Mouse (Mus musculus): ENCODE data around the gene Coro1a. TPM values are rescaled to one million over a fixed set of nuclear protein-coding genes. Genes with fewer than 3 reads are reported as not detected.

Coro1a gene
- total RNA-seq, 1 experiment = 4.1 TPM

DNA sequence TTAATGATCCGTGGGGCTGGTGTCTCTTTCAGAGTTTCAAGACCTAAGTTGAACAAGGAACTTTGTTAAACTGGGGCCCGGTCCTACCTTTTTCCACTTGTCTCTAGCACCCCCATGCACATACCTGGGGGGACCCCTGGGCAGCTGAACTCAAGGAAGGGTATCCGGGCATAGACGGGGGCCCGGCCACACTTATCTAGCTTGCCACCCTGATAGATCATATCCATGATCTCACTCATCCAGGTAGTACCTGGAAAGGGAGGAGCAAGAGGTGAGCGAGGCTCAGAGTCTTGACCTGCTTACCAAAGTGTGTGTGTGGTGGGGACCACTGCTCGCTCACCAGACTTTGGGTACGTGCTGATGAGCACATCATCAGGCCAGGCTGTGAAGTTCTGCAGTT, 32.5 kb downstream of the Coro1a start:
- peaks cover 14% of the 10 kb centered on the region for H3K36me3 ChIP-seq (ENCODE audit: control insufficient read depth, insufficient read depth, low read length, poor library complexity, severe bottlenecking)
- in situ Hi-C loops (cut with MboI; ENCODE audit: low sequenced_read_pairs in 2 of 2, unreplicated experiment in 2 of 2) = no loop called here

DNA sequence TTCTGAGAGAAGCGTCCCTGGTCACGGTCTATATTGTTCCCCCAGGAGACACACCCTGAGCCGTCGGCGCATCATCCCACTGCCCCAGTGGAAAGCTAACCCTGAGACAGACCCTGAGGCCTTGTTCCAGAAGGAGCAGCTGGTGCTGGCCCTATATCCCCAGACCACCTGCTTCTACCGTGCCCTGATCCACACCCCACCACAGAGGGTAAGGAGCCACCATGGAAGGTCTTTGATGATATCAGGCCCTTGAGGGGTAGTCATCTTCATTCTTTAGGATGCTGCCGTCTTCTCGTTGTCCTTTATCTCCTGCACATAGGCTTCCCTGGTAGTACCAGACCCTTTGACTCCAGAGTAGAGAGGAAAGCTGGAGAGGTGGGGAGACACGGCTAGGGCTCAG, 35.5 kb downstream of the Coro1a start:
- Histone ChIP-seq H3K36me3 (ENCODE audit: control insufficient read depth, insufficient read depth, low read length, poor library complexity, severe bottlenecking) (peaks cover 17% of the 10 kb centered on the region), H3K4me3 (ENCODE audit: insufficient read depth in 1 of 2, low read depth in 1 of 2, low read length in 2 of 2, poor library complexity in 1 of 2, severe bottlenecking in 1 of 2) (no peak overlapping the region), H3K9me3 (ENCODE audit: control insufficient read depth, insufficient read depth, low read depth, low read length) (no peaks in the 10 kb centered on the region), H3K27ac (ENCODE audit: insufficient read depth, low read depth, low read length, poor library complexity, severe bottlenecking) (no peak overlapping the region), H3K4me1 (ENCODE audit: control insufficient read depth in 2 of 2, insufficient read depth in 2 of 2, low read length in 2 of 2, poor library complexity in 1 of 2) (0 out of 4 replicates have a peak, but pooled peaks cover 0 to 3% of the 10 kb centered on the region in 2 experiments), H3K9ac (ENCODE audit: insufficient read depth, low read depth, low read length, poor library complexity, severe bottlenecking) (no peak overlapping the region)
- in situ Hi-C loops (cut with MboI; ENCODE audit: low sequenced_read_pairs in 2 of 2, unreplicated experiment in 2 of 2) = no loop called here
- DNase-seq (ENCODE audit: low read depth, low spot score) = no peak
- TF ChIP-seq MAFK (IDR thresholded peaks at IDR 0.05; ENCODE audit: insufficient read depth, low read depth, low read length) (no peak), HCFC1 (IDR thresholded peaks at IDR 0.05; ENCODE audit: borderline replicate concordance, insufficient read depth, low read length) (no peak), ZNF384 (IDR thresholded peaks at IDR 0.05; ENCODE audit: low read depth, low read length) (no peak), CHD2 (IDR thresholded peaks at IDR 0.05; ENCODE audit: low read depth, low read length) (no peak), ZC3H11A (IDR thresholded peaks at IDR 0.05; ENCODE audit: borderline replicate concordance, low read depth, low read length) (no peak)

More for the DNA sequence above, 32.5 kb downstream of the Coro1a start:
- no peak overlapping the region for H3K27ac ChIP-seq (ENCODE audit: insufficient read depth, low read depth, low read length, poor library complexity, severe bottlenecking)
- no peaks in the 10 kb centered on the region for H3K9me3 ChIP-seq (ENCODE audit: control insufficient read depth, insufficient read depth, low read depth, low read length)
- TF ChIP-seq MAFK (IDR thresholded peaks at IDR 0.05; ENCODE audit: insufficient read depth, low read depth, low read length) (no peak), ZNF384 (IDR thresholded peaks at IDR 0.05; ENCODE audit: low read depth, low read length) (no peak), CHD2 (IDR thresholded peaks at IDR 0.05; ENCODE audit: low read depth, low read length) (no peak), HCFC1 (IDR thresholded peaks at IDR 0.05; ENCODE audit: borderline replicate concordance, insufficient read depth, low read length) (no peak), ZC3H11A (IDR thresholded peaks at IDR 0.05; ENCODE audit: borderline replicate concordance, low read depth, low read length) (no peak)
- H3K4me3 ChIP-seq (ENCODE audit: insufficient read depth in 1 of 2, low read depth in 1 of 2, low read length in 2 of 2, poor library complexity in 1 of 2, severe bottlenecking in 1 of 2) = no peak overlapping the region
- DNase-seq (ENCODE audit: low read depth, low spot score) = no peak
- H3K9ac ChIP-seq (ENCODE audit: insufficient read depth, low read depth, low read length, poor library complexity, severe bottlenecking) = no peak overlapping the region
- H3K4me1 ChIP-seq (ENCODE audit: control insufficient read depth in 2 of 2, insufficient read depth in 2 of 2, low read length in 2 of 2, poor library complexity in 1 of 2) = 0 out of 4 replicates have a peak, but pooled peaks cover 0 to 5% of the 10 kb centered on the region in 2 experiments

DNA sequence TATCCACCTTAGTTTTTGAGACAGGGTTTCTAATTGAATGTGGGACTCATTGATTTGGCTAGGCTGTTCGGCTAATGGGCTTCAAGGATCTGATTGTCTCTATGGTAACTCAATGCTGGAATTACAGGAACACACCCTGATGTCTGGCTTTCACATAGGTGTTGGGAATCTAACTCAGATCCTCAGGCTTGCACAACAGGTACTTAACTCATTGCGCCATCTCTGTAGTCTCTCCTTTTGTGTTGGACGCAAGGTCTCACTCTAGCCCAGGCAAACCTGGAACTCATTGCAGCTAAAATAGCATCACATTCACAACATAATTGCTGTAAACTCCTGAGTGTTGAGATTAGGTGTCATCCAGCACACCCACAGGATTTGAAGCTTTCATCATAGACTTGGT, 37.4 kb downstream of the Coro1a start:
- Histone ChIP-seq H3K27ac (ENCODE audit: insufficient read depth, low read depth, low read length, poor library complexity, severe bottlenecking) (no peak overlapping the region), H3K4me3 (ENCODE audit: insufficient read depth in 1 of 2, low read depth in 1 of 2, low read length in 2 of 2, poor library complexity in 1 of 2, severe bottlenecking in 1 of 2) (no peak overlapping the region), H3K4me1 (ENCODE audit: control insufficient read depth in 2 of 2, insufficient read depth in 2 of 2, low read length in 2 of 2, poor library complexity in 1 of 2) (0 out of 4 replicates have a peak, but pooled peaks cover 0 to 3% of the 10 kb centered on the region in 2 experiments), H3K9ac (ENCODE audit: insufficient read depth, low read depth, low read length, poor library complexity, severe bottlenecking) (no peak overlapping the region), H3K36me3 (ENCODE audit: control insufficient read depth, insufficient read depth, low read length, poor library complexity, severe bottlenecking) (peaks cover 19% of the 10 kb centered on the region), H3K9me3 (ENCODE audit: control insufficient read depth, insufficient read depth, low read depth, low read length) (no peaks in the 10 kb centered on the region)
- no peak for TF ChIP-seq ZC3H11A (IDR thresholded peaks at IDR 0.05; ENCODE audit: borderline replicate concordance, low read depth, low read length)
- TF ChIP-seq HCFC1 (IDR thresholded peaks at IDR 0.05; ENCODE audit: borderline replicate concordance, insufficient read depth, low read length) = no peak
- TF ChIP-seq CHD2 (IDR thresholded peaks at IDR 0.05; ENCODE audit: low read depth, low read length) = no peak
- TF ChIP-seq MAFK (IDR thresholded peaks at IDR 0.05; ENCODE audit: insufficient read depth, low read depth, low read length) = no peak
- TF ChIP-seq ZNF384 (IDR thresholded peaks at IDR 0.05; ENCODE audit: low read depth, low read length) = no peak
- DNase-seq (ENCODE audit: low read depth, low spot score) = no peak
- in situ Hi-C loops (cut with MboI; ENCODE audit: low sequenced_read_pairs in 2 of 2, unreplicated experiment in 2 of 2) = no loop called here

DNA sequence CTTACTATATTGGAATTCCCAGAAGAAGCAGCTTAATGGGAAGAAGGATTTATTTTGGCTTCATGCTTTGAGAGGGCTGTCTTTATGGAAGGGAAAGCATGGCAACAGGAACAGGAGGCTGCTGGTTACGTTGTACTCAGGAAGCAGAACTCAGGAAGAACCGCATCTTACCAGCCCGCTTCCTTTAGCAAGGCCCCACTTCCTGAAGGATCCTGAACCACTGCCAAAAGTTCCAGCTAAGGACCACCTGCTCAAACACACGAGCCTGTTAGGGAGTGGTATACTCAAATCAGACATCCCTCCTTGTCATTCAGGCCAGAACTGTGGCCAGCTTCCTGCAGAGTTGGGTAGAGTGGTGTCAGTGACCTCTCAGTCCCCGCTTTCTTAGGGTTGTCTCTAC, 39.1 kb downstream of the Coro1a start:
- Histone ChIP-seq H3K36me3 (ENCODE audit: control insufficient read depth, insufficient read depth, low read length, poor library complexity, severe bottlenecking) (peaks cover 25% of the 10 kb centered on the region), H3K4me1 (ENCODE audit: control insufficient read depth in 2 of 2, insufficient read depth in 2 of 2, low read length in 2 of 2, poor library complexity in 1 of 2) (0 out of 4 replicates have a peak, but pooled peaks cover 0 to 3% of the 10 kb centered on the region in 2 experiments), H3K9me3 (ENCODE audit: control insufficient read depth, insufficient read depth, low read depth, low read length) (no peaks in the 10 kb centered on the region), H3K4me3 (ENCODE audit: insufficient read depth in 1 of 2, low read depth in 1 of 2, low read length in 2 of 2, poor library complexity in 1 of 2, severe bottlenecking in 1 of 2) (no peak overlapping the region), H3K9ac (ENCODE audit: insufficient read depth, low read depth, low read length, poor library complexity, severe bottlenecking) (no peak overlapping the region), H3K27ac (ENCODE audit: insufficient read depth, low read depth, low read length, poor library complexity, severe bottlenecking) (no peak overlapping the region)
- TF ChIP-seq ZNF384 (IDR thresholded peaks at IDR 0.05; ENCODE audit: low read depth, low read length) (no peak), CHD2 (IDR thresholded peaks at IDR 0.05; ENCODE audit: low read depth, low read length) (no peak)
- DNase-seq (ENCODE audit: low read depth, low spot score) = no peak
- in situ Hi-C loops (cut with MboI; ENCODE audit: low sequenced_read_pairs in 2 of 2, unreplicated experiment in 2 of 2) = no loop called here
